Mouse (Mus musculus) right cerebral cortex, adult 2 months (tissue): ENCODE results near the gene Dusp7.

Experiments used
- DNase-seq, 2 experiments: peaks; one replicate each; pipeline ENCODE4 v3.0.0; 2021 to 2022; ENCODE audit warnings: low spot score in 2 of 2

Dusp7 gene

DNA sequence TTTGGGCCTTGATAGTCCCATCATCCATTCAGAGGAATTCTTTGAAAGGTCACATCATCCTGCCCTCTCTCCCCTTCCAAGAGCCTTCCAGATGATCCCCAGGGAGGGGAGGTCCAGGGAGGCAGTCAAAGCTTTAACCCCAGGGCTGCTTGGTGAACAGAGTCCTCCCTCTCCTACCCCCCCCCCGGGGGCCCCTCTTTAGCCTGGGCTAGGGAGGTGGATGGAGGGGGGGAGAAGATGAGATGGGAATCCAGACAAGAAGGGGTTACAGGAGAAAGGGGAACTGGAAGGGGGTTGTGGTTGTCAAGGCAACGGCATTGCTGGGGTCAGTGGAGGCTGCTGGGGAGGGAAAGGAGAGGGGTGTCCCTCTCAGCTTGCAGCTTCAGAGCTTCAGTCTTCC, 52.2 kb downstream of the Dusp7 start:
- no peak for DNase-seq

DNA sequence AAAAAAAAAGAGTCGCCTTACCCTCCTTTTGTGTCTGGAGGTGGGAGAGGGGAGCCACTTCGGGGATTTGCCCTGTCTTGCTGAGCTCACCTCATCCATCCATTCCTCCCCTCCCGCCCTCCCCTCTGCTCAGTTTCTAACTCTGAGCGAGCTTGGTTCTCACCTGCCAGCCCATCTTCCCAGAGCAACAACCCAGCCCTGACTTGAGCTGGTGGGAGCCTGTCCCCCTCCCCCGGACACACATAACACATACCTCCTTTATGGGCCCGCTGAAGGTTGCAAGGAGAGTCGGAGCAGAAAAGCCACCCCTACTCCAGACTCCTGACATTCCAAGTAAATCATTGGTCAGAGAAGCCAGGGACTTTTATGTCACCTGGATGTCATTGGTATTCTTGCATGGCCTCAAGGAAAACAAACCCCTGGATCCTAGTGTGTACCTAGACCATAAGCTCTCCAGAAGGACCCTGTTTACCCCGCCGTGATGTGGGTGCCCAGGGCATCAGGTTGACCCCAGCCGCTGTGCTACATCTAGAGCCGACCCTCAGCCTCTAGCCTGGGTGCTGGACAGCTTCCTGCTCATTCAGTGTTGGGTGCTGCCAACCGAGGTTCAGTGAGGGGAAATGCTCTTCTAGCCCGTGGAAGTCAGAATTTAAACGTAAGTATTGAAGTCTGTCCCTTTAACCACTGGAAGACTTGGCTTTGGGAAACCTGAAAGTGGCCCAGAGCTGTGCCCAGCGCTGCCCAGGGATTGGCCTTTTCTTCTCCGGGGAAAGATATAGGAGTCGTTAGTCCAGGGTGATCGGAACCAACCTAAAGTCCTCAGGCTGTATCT, 52.8 kb downstream of the Dusp7 start:
- no peak for DNase-seq

DNA sequence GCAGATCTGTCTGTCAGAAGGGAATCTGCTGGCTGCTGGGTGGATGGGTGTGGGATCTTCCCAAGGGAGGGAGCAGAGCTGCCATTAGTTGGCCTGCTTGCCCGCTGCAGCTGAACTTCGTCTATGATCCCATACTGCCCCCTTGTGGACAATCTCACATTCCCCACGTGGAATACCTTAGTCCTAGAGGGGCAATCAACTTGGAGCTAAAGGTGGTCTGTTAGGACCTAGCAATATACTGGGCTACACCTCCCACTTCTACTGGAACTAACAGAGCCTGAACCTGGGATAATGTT, 53.4 kb downstream of the Dusp7 start:
- DNase-seq: peak; percentile 89 to 94
